ENCODE assay signal across 8 mouse cellular contexts in the genomic region with DNA sequence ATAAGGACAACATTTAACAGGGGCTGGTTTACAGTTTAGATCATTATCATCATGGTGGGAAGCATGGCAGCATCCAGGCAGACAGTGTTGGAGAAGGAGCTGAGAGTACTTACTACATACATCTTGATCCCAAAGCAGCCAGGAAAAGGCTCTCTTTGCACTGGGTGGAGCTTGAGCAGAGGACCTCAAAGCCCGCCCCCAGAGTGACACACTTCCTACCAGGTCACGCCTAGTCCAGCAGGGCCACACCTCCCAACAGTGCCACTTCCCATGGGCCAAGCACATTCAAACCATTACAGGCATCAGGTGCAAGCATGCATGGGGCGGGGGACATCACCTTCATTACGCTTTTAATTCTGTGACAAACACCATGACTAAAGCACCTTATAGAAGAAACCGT. TPM values are rescaled to one million over a fixed set of nuclear protein-coding genes. Genes with fewer than 3 reads are reported as not detected.
A peak's percentile ranks its signal among the peaks of the same experiment; 100 is the strongest.
DNase-seq lines count a peak whose midpoint lies in the region; ATAC-seq and TF ChIP-seq lines count a peak whose summit lies in the region.

No protein-coding gene starts in this region.

- no peak overlapping the region for H3K4me2 ChIP-seq in heart, embryonic 12.5 days

- 32% methylated on average over 5 of the region's 5 CpGs for WGBS in heart, embryonic 12.5 days
- 25% methylated on average over 5 of the region's 5 CpGs for WGBS in lung, adult 2 months

- peaks cover 35% of the 10 kb centered on the region for H3K4me1 ChIP-seq in heart, embryonic 12.5 days (replicated peaks)
- peaks cover 10% of the 10 kb centered on the region; the same call in 1 of the 2 replicates for H3K4me1 ChIP-seq in lung, adult 2 months (ENCODE audit: control insufficient read depth, insufficient read depth, low read length)

- no peak for TF ChIP-seq POLR2A in lung, adult 2 months (IDR thresholded peaks at IDR 0.05; ENCODE audit: borderline replicate concordance, extremely low read depth, low read depth, low read length)

- no peaks in the 10 kb centered on the region for H3K9me3 ChIP-seq in heart, embryonic 12.5 days (replicated peaks)

- H3K27me3 ChIP-seq in heart, embryonic 12.5 days (replicated peaks) = no peaks in the 10 kb centered on the region

- TF ChIP-seq CTCF in lung, adult 2 months (IDR thresholded peaks at IDR 0.05; ENCODE audit: insufficient read depth, low read length) = no peak

- peak; percentile 75 for DNase-seq in adrenal gland, postnatal 10 days
- no peak for DNase-seq in adrenal gland, adult 8-10 months
- peak; percentile 35 for DNase-seq in Muller cell, postnatal 12 days (ENCODE audit: inconsistent ontology term)
- DNase-seq in lung, adult 2 months = peak; percentile 53
- DNase-seq in testis, postnatal 14 days (ENCODE audit: low spot score) = peak; percentile 40
- no peak for DNase-seq in layer of hippocampus, adult 18-20 months (ENCODE audit: low spot score in 2 of 2)
- DNase-seq in layer of hippocampus, adult 9-11 months = no peak

- peak; percentile 54 for ATAC-seq in heart, embryonic 12.5 days (ENCODE audit: insufficient number of reproducible peaks, low FRiP score)

- H3K4me3 ChIP-seq in heart, embryonic 12.5 days = no peak overlapping the region
- H3K4me3 ChIP-seq in lung, adult 2 months (replicated peaks; ENCODE audit: extremely low read depth, low read depth, low read length) = no peak overlapping the region

- no peak overlapping the region for H3K9ac ChIP-seq in heart, embryonic 12.5 days

- no peak overlapping the region for H3K27ac ChIP-seq in heart, embryonic 12.5 days (ENCODE audit: poor library complexity, severe bottlenecking)

- H3K36me3 ChIP-seq in heart, embryonic 12.5 days = no peaks in the 10 kb centered on the region

RNA-seq across cellular contexts. Expression of a gene that starts 2.2 kb away (rescaled TPM):
- total RNA-seq in adrenal gland, postnatal 10 days (2021) = 10 to 100 TPM; 64.7 to 82.6 TPM
- total RNA-seq in adrenal gland, adult 8-10 months (2022) = 100 to 1,000 TPM in 2 of 4 experiments, 10 to 100 TPM in 2; 91.8 to 136 (median 113) TPM
- 56.5 and 58.9 TPM in 2 replicates for polyA plus RNA-seq in heart, embryonic 12.5 days (2016; fragmentation: Nextera tagmentation; extraction: Ambion mirVana)
- polyA plus RNA-seq in lung, adult 2 months (2012; rRNA removed) = 111 and 136 TPM in 2 replicates
- total RNA-seq in layer of hippocampus, adult 18-20 months (2021) = 100 to 1,000 TPM; 138 TPM

RNA-seq across cellular contexts. Expression of a gene that starts 10.7 kb away (rescaled TPM):
- total RNA-seq in adrenal gland, postnatal 10 days (2021) = 10 to 100 TPM; 64.5 to 80.9 TPM
- total RNA-seq in adrenal gland, adult 8-10 months (2022) = 10 to 100 TPM; 35.0 to 78.6 (median 57.4) TPM
- polyA plus RNA-seq in heart, embryonic 12.5 days (2016; fragmentation: Nextera tagmentation; extraction: Ambion mirVana) = 25.7 and 30.9 TPM in 2 replicates
- polyA plus RNA-seq in lung, adult 2 months (2012; rRNA removed) = 29.9 and 43.0 TPM in 2 replicates
- total RNA-seq in layer of hippocampus, adult 18-20 months (2021) = 10 to 100 TPM; 40.6 to 49.6 TPM

RNA-seq across cellular contexts. Expression of a gene that starts 42.3 kb away (rescaled TPM):
- total RNA-seq in adrenal gland, postnatal 10 days (2021) = 10 to 100 TPM in 1 of 2 experiments, 1 to 10 TPM in 1; 6.9 to 13.1 TPM
- 10 to 100 TPM; 19.3 to 46.2 (median 33.3) TPM for total RNA-seq in adrenal gland, adult 8-10 months (2022)
- 13.2 and 18.4 TPM in 2 replicates for polyA plus RNA-seq in heart, embryonic 12.5 days (2016; fragmentation: Nextera tagmentation; extraction: Ambion mirVana)
- polyA plus RNA-seq in lung, adult 2 months (2012; rRNA removed) = 61.9 and 70.8 TPM in 2 replicates
- 10 to 100 TPM; 52.5 to 54.7 TPM for total RNA-seq in layer of hippocampus, adult 18-20 months (2021)

RNA-seq across cellular contexts. Expression of a gene that starts 42.5 kb away (rescaled TPM):
- total RNA-seq in adrenal gland, postnatal 10 days (2021) = 10 to 100 TPM; 17.7 to 20.1 TPM
- total RNA-seq in adrenal gland, adult 8-10 months (2022) = 10 to 100 TPM; 16.2 to 33.5 (median 25.7) TPM
- 34.8 and 38.1 TPM in 2 replicates for polyA plus RNA-seq in heart, embryonic 12.5 days (2016; fragmentation: Nextera tagmentation; extraction: Ambion mirVana)
- 51.5 and 52.4 TPM in 2 replicates for polyA plus RNA-seq in lung, adult 2 months (2012; rRNA removed)
- 10 to 100 TPM; 13.2 to 13.5 TPM for total RNA-seq in layer of hippocampus, adult 18-20 months (2021)

RNA-seq across cellular contexts. Expression of a gene that starts 53.7 kb away (rescaled TPM):
- 10 to 100 TPM; 45.2 to 50.5 TPM for total RNA-seq in adrenal gland, postnatal 10 days (2021)
- 10 to 100 TPM; 52.0 to 78.6 (median 55.5) TPM for total RNA-seq in adrenal gland, adult 8-10 months (2022)
- 51.2 and 58.3 TPM in 2 replicates for polyA plus RNA-seq in heart, embryonic 12.5 days (2016; fragmentation: Nextera tagmentation; extraction: Ambion mirVana)
- polyA plus RNA-seq in lung, adult 2 months (2012; rRNA removed) = 35.7 and 38.7 TPM in 2 replicates
- 10 to 100 TPM; 52.3 to 57.3 TPM for total RNA-seq in layer of hippocampus, adult 18-20 months (2021)

Comparison
In these comparisons a context has a peak if more than half of its experiments do, and no peak if none do; other contexts are left out.
1. DNase-seq: peak in adrenal gland, postnatal 10 days (single experiment), Muller cell, postnatal 12 days (single experiment), lung, adult 2 months (single experiment) and testis, postnatal 14 days (single experiment); none in adrenal gland, adult 8-10 months (single experiment), layer of hippocampus, adult 18-20 months (0 of 2) and layer of hippocampus, adult 9-11 months (single experiment).